Mouse (Mus musculus) gastrocnemius, postnatal 4 days (tissue): ENCODE measurements around the gene Gpc6. TPM values are rescaled to one million over a fixed set of nuclear protein-coding genes. Genes with fewer than 3 reads are reported as not detected.

Experiments
- DNase-seq, 2 experiments: peaks; one replicate each; pipeline ENCODE4 v3.0.0; 2021 to 2022; ENCODE audit warnings: low spot score in 2 of 2, mixed read lengths in 2 of 2
- long read RNA-seq, 2 experiments: library from polyadenylated mRNA; stranded (forward); transcript quantifications; one replicate each; pipeline ENCODE4 v2.0.0; 2021
- total RNA-seq, 2 experiments: library from RNA; stranded (reverse); gene quantifications; 2 replicates each; pipeline ENCODE4 v1.2.3; 2021

The Gpc6 gene
- total RNA-seq, result 10 to 100 TPM; 23.6 to 26.7 TPM
- long read RNA-seq, experiment 1, result 0 reads
- long read RNA-seq, experiment 2, partial matches to known transcripts, result 1 of 3 reads
- long read RNA-seq, experiment 2, other reads (novel, unspliced or antisense), result 2 of 3 reads

DNA sequence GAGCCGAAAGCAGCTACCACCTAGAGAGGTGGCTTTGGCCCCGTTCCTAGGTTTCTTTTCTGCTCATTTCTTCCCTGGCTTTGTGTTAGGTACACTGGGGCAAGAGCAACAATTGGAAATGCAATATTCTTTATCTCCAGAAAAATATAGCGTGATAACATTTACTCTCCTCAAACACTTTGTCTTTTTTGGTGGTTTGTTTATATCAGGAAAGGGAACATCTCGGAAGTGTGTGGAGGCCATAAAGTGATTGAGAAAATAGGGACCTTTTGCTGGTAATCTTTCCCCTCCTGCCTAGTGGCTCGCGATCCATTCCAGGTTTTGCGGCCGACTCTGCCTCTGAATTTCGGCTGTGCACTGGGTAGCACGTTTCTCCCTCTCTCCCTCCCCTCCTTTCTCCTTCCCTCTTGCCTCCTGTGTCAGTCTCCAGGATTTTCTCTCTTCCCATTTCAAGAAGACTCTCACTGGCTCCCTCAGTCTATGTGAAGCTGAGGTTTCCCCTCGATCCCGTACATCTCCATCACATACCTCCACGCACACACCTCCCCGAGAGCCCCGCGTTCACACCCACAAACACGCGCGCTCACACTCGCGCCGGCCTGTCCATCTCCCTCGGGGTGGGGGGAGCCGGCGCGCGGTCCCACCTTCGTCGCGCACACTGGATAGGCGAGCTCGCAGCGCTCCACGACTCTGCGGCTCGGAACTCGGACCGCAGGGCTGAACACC lies at the start of gene Gpc6:
Gene Gpc6, plus strand, starts transcription at position 440 of the 726 bp plus-strand sequence.
- peak; percentile 63 to 85 for DNase-seq

DNA sequence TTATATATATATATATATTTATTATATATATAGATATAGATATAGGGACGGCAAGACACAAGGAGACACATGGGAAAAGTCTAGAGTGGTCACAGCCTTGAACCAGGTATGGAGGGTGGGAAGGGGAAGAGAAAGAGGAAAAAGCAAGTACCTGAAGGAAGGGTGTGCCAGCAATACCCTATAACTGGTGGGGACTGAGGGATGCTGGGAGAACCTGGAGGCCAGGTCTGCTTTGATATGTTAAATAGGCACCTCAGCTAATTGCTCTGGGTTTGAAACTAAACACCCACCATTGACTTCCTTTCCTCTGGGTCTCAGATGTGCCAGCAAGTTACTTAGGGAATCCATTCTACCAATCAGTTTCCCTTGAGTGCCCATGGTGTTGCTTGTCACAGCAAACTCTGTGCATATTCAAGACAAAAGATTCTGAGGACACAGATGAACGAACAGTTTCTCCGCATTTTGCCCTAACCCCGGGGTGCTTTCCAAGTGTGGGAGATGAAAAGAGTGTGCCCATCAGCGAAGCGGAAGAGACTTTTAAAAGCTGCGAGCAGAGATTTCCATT lies 42.6 kb upstream of the Gpc6 start:
- no peak for DNase-seq

DNA sequence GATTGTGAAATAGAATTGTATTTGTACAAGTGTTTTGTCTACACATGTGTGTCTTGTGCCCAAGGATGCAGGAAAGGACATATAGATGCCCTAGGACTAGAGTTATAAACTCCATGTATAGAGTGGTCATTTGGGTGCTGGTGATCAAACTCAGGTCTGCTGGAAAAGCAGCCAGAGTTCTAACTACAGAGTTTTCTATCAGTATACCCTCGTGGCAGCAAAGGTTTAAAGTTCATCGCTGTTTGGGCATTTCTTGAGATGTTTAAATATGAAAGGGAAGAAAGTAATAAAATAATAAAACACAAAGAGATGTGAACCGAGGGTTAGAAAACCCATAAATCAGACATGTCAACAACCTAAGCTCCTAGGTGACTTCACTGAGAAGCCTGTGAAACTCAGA lies 30.8 kb upstream of the Gpc6 start:
- DNase-seq, result no peak

DNA sequence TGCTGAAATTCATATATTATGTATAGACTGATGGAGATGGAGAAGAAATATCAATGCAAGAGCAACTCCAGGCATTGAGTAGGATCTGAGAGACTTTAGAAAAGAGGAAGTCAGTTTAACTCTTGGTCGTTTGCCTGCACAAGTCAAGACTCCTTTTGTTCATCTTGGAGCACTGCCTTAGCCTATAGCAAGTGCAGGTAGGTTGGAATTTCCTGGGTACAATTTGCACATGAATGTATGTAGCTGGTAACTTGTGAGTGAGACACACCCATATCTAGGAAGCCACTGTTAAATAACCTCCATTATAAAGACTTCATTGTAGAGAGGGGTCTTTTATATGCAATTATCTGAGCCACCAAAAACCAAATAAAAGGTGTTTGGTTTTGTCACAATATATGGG lies 27.1 kb upstream of the Gpc6 start:
- no peak for DNase-seq

DNA sequence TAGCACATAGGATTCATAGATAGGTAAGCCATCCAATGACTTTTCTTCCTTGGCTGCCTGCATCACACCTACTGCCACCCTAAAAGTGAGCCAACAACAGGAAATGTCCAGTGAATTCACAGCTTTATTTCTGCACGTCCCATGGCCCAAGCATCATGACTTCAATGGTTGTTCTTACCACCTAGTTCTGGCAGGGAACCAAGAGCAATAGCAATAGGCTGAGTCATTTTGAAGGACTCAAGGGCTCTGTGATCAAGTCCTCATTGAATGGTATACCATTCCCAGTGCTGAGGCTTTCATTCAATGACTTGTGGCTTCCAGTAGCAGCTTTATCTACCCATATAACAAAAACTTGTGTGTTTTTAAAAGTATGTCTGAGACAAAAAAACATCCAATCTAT lies 13.3 kb upstream of the Gpc6 start:
- no peak for DNase-seq

DNA sequence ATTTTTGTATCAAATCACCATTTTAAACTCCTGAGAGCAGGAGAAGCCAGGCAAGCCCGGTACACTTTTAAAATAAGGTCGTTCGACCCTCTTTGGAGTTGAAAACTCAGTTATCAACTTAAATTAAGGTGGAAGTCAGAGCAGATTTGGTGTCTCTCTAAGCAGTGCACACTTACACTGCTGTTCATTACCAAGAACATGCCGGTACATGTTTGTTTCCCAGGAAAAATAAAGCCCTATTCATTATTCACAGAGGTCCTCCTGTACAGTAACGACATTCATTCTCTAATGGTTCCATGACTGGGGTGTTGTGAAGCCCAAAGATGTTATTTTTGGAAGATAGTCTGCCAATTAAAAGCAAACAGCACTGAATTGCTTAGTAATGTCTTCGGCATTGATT lies 8.2 kb upstream of the Gpc6 start:
- DNase-seq, result no peak

DNA sequence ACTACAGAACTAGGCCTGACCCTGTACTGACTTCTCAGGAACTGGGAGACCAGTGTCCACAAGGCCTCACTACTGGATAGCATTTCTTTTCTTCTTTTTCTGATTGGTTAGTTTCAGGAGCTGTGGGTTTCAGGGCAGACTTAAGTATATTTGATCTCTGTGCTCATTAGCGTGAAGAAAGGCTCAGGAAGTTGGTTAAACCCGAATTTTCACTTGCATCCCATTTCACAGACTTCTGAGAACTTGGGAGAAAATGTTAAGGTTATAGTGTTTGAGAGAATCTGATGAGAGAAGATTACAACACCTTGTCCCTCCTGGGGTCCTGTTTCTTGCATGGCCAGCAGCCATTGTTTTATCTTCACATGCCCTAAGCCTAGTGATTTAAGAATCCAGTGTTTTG lies 849 bp upstream of the Gpc6 start:
- DNase-seq, result no peak

DNA sequence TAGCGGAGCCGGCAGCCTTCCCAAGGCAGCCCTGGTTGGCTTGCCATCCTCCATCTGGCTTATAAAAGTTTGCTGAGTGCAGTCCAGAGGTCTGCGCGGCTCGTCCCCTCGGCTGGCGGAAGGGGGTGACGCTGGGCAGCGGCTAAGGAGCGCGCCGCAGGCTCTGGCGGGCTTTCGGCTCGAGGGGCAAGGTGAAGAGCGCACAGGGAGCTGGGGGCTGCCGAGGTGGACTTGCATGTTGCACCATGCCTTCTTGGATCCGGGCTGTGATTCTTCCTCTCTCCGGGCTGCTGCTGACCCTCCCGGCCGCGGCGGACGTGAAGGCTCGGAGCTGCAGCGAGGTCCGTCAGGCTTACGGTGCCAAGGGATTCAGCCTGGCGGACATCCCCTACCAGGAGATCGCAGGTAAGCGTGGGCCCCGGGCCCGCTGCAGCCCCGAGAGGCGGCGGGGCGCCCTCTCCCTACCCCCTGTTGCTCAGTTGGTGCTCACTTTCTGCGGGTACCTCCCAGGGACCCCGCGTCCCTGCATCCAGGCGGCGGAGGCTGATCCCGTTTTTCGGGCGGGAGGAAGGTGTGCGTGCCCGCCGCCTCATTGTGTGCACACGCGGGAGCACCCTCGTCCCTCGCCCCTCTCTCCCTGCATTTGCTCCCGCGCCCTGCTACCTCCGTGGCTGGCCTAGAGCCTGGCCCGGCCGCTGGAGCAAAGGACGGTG lies 732 bp downstream of the Gpc6 start:
- peak; percentile 28 to 58 for DNase-seq

DNA sequence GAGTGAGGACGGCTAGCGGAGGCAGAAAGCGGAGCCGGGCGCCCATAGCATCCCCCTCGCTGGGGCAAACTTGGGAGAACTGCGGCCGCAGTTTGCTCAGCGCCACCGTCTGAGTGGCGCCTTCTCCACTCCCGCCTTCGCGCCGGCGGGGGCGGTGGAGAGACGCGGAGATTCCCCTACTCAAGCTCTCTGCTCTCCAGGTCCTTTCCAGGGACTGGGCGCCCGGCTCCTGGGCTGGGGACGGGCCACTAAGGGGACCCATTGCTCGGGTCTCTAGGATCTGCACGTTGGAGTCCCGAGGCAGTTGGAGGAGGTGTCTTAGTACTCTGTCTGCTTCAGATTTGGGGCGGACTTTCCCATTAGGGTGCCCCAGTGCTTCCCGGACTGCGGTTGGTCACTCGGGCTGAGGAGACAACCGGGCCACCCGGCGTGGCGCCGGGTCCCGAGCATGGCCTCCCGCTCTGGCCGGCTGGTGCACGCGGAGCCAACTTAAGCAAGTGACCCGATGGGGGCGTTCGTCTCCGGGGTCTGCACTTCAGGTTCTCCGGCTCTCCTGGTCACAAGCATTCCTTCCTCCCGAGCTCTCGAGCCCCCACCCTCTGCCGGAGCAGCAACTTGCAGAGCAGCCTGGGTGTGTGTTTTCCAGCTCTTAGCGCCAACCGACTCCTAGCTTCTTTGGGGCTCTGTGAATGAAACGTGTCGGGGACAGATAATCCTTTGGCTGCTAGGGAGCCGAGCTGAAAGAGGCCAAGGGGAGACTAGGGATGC lies 1.5 kb downstream of the Gpc6 start:
- peak; percentile 50 to 75 for DNase-seq

DNA sequence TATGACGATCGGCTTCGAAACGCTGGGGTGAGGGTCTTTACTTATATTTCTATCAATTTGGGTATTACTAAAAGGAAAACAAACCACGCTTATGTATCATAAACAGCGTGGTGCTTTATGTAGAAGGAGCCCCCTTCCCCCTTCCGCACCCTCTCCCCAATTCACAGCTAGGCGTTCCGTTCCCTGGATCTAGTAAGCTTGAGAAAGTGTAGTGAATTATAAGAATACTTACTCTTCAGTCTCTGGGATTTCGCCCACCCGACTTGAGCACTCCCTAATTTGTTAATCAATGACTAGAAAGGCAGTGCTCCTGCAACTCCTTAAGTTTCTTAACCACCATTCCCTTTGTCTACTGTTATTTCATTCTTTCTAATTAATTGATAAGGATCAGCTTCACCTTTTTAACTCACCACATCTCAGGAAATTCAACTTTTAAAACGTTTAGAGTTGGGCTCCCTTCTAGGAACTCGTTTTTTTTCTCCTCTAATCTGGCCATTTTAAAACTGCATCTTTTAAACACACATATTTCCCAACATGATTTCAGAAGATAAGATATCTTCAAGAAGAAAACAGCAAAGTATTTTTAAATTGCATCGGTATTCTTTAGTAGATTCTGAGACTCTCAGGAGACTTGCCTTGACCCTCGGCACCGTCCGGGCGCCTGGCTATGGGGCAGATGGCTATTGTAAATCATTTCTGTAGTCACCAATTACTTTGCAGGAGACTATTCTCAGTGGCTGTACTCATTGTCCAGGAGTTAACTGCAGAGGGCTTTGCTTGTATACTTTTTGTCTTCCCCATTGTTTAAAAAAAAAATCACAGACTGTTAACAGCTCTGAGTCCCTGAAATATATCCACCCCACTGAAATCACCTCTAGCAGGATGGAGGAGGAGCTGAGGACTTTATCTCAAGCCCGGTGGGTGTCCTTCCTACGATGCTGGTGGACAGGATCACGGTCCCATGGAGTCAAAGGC lies 2.5 kb downstream of the Gpc6 start:
- no peak for DNase-seq

DNA sequence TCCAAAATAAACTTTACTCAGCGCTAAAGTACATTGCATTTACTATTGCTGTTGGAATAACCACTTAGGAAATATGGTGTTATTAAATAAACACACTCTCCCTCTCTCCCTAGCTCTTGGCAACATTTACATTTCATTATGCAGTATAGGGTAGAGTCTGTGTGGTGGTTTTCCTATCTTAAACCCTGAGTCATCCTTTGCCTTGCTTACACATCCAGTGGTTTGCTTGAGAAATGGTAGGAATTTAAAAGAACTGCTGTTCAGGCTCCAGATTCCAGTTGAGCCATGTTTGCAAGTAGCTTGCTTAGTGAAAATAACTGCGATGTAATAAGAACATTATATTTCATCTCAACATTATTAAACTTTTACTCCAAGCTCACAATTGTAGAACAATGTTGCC lies 3.3 kb downstream of the Gpc6 start:
- DNase-seq, result no peak

DNA sequence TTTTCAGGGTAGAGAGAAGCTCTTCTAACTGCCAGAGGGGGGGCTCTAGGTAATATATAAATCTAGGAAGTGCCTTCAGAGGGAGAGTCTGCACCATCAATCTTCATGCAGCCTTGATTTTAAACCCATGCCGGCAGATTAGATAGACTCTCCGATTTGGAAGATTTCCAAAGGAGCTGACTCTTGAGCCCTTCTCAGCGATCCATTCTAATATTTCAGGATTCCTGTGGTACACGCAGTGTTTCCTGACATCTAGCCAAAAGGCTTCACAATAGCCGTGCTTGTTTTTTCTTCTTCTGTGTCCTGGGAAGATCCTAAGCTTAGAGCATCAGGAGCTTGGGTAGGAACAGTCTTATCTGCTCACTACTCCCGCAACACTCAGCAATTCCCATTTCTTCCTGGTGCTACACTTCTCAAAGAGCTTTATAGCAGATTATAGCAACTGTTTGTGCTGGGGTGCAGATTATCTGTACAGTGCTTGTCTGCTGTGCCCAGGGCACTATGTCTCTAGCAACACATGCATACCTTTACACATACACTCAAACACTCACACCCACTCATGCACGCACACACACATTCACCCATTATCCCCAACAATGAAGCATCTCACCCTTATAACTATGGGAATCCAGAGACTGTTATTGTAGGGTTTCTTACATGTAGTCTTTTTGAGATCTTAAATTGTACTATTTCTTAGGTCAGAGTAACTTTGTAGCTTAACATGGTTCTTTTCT lies 3.8 kb downstream of the Gpc6 start:
- no peak for DNase-seq

DNA sequence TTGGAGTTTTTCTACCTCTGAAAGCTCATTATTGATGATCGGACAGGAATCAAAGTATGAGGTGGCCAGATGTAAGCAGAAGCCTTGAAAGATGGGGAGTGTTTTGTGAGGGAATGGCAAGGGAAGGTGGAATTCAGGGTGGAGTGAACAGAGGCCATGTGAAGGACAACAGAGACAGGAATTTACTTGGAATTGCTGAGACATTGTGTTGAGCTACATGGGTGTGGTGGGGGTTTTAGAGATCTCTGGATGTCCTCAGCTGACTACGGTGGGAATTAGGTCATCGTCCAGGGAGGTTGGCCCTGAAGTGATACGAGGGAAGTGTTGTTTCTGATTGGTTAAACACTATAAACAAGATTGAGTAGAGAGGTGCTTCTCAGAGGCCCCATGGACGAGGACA lies 8.7 kb downstream of the Gpc6 start:
- no peak for DNase-seq

DNA sequence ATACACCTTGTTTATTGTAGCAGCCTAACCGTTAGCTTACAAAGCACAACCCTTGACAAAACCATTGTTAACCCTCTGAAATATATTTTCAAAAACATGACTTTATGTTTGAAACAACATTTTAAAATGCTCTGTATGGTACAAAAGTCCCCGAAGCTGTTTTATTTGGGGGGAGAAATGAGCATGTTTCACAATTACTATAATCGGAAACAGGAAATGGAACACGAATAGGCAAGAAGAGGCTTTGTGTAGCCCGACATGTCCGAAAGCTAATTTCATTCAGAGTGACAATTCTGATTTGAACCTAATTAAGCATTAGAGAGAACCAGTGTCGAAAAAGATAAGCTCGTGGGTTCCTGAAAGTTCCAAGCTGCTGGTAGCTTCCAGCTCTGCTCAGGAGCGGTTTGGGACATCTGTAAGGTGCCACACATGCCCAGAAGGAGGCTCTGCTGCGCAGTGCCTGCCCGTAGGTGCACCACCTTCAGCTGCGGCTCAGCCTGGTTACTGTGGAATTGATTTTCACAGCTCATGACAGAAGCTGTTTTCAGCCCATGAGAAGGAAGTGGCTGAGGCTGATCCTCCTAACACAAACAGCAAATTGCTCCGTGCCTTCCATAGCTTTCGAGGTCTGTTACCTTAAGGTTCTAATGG lies 12.9 kb downstream of the Gpc6 start:
- no peak for DNase-seq

DNA sequence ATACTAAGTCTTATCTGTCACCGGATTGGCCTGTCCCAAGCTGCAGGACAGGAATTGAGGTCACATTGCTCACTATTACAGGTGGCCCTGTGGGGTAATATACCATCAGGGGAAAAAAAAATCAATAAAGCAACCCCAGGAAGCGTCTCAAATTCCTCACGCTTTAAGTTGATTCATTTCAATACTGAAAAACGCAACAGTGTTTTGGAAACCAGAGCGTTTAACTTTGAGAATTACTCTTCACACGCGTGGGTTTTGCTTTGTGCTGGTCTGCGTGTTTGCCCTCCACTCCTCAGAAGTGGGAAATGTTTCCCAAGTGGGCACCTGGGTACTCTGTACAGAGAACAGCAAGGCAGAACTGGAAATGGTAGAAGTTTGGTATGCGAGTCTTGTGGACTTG lies 13.6 kb downstream of the Gpc6 start:
- no peak for DNase-seq

DNA sequence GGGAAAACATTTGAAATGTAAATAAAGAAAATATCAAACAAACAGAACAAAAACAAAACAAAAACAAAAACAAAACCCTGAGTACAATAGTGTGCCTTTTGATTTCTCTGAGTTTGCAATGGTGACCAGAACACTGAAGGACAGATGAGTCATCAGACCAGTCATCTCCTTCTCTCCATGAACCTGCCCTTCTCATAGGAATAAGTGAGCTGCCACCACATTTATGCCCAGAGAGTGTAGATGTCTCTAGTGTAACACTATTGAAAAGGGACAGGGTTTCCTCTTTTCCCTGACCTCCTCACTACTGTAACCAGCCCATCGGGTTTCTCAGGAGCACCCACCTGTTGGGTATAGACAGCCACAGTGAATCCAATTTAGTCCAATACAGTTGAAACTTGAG lies 14.4 kb downstream of the Gpc6 start:
- no peak for DNase-seq

DNA sequence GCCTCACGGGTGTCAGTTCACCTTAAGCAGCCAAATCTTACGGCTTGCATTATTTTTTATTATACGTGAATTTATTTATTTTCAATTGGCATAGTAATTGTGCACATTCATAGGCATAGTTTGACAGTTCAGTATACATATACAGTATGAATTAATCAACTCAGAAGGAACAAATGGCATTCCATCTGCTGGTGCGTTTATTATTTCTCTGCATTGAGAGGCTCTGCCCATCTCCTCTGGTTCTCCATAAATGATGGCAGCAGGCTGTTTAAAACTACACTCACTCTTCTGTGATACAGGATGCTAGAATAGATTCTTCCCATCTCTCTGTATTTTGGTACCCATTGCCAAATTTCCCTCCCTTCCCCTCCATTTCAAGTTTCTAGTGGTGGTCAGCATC lies 16.7 kb downstream of the Gpc6 start:
- no peak for DNase-seq

DNA sequence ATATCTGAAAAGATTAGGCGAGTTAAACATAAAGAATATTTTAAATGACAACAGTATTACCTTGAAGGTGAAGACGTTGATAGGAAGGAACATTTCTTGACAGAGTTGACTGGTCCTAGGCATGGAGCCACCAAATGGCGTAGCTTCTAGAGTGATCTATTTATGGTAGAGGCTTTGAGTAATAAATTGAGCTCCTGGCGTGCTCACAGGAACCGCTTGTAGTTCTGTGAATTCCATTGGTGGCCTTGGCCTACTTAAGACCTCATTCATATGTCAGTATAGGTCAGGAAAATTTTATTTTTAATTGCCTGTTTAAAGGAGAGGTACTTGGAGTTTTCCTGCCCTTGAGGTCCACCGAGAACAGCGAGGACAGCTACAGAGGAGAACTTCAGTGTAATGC lies 18.6 kb downstream of the Gpc6 start:
- no peak for DNase-seq

DNA sequence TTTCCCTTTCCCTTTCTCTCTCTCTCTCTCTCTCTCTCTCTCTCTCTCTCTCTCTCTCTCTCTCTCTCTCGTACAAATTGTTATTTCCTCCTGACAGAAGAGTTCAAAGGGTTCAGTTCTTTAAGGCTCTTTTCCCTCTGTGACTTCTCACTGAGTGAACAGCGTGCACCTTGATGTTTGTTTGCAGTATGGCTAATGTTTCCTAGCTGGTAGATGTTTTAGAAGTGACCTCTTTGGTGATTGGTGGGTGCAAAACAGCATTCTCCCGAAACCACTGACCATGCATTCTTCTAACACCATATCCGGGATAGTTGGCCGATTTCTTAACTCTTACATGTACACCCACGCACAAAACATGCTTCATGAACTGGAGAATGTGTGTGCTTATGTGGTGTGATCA lies 20.9 kb downstream of the Gpc6 start:
- no peak for DNase-seq
